Mouse (Mus musculus) intestine, embryonic 14.5 days (tissue): ENCODE measurements at regions not wholly inside any gene's neighbourhood (a gene's known extent, or its start where the extent isn't known, plus 50 kb on each side); places are given as distances from the start of the nearest gene placed in this dataset.

Source experiments
- ATAC-seq: fragments of 200-750 bp; cut with Nextera tagmentation; replicated peaks from 2 replicates; pipeline ENCODE4 v1.8.0; 2017; ENCODE audit warnings: low read depth, moderate number of reproducible peaks, moderate TSS enrichment, moderate library complexity; ENCODE audit not compliant: low FRiP score, low TSS enrichment
- DNase-seq: peaks from one replicate; pipeline ENCODE4 v3.0.0-alpha.2; 2018; ENCODE audit warnings: low spot score
- H3K27ac ChIP-seq: fragments of 300-500 bp; sonication (generic); 2 replicates; pipeline ENCODE4 v1.5.1; 2014; ENCODE audit warnings: low read depth, mild to moderate bottlenecking, control low read depth
- H3K27me3 ChIP-seq: fragments of 300-500 bp; sonication (generic); replicated peaks from 2 replicates; pipeline ENCODE4 v1.6.1; 2014; ENCODE audit warnings: low read length, control low read depth; ENCODE audit not compliant: control insufficient read depth, insufficient read depth
- H3K36me3 ChIP-seq: fragments of 300-500 bp; sonication (generic); 2 replicates; pipeline ENCODE4 v1.6.1; 2014; ENCODE audit warnings: low read length, control low read depth; ENCODE audit not compliant: control insufficient read depth, insufficient read depth
- H3K4me1 ChIP-seq: fragments of 300-500 bp; sonication (generic); replicated peaks from 2 replicates; pipeline ENCODE4 v1.6.1; 2014; ENCODE audit warnings: low read length, control low read depth, mixed read lengths; ENCODE audit not compliant: control insufficient read depth, insufficient read depth
- H3K4me2 ChIP-seq: fragments of 300-500 bp; sonication (generic); 2 replicates; pipeline ENCODE4 v1.6.1; 2014; ENCODE audit warnings: low read length
- H3K4me3 ChIP-seq: fragments of 300-500 bp; sonication (generic); 2 replicates; pipeline ENCODE4 v1.5.1; 2014; ENCODE audit warnings: low read depth, low read length, control low read depth, mixed read lengths
- H3K9ac ChIP-seq: fragments of 300-500 bp; sonication (generic); 2 replicates; pipeline ENCODE4 v1.6.1; 2014; ENCODE audit warnings: mild to moderate bottlenecking, low read length
- H3K9me3 ChIP-seq: fragments of 300-500 bp; sonication (generic); 2 replicates; pipeline ENCODE4 v1.6.1; 2016; ENCODE audit warnings: low read length, control low read depth; ENCODE audit not compliant: control insufficient read depth
- WGBS: fragments of 180-500 bp; shearing (Covaris S2); extraction: QIAGEN DNeasy Blood & Tissue Kit; methylation state at CpG from one replicate; pipeline ENCODE4 v1.1.7; 2014; 5-methylcytosine and 5-hydroxymethylcytosine counted together

GRCm38 (mm10) chr13:55893154-55894018 lies 57.4 kb upstream of the Pitx1 start:
- WGBS, result 67% methylated on average over 25 of the region's 25 CpGs
- no peak for DNase-seq
- Histone ChIP-seq H3K4me3 (no peak overlapping the region), H3K27ac (no peak overlapping the region), H3K9me3 (no peaks in the 10 kb centered on the region), H3K9ac (no peak overlapping the region), H3K4me2 (no peak overlapping the region), H3K36me3 (no peaks in the 10 kb centered on the region), H3K27me3 (no peaks in the 10 kb centered on the region), H3K4me1 (peaks cover 6% of the 10 kb centered on the region; the same call in 1 of the 2 replicates)
- no peak for ATAC-seq

GRCm38 (mm10) chr13:55892250-55892649 lies 56.3 kb upstream of the Pitx1 start:
- H3K4me2 ChIP-seq, result no peak overlapping the region
- 91% methylated on average over 3 of the region's 3 CpGs for WGBS
- ATAC-seq, result no peak
- no peak overlapping the region for H3K4me3 ChIP-seq
- no peak overlapping the region for H3K27ac ChIP-seq
- H3K27me3 ChIP-seq, result no peaks in the 10 kb centered on the region
- H3K36me3 ChIP-seq, result no peaks in the 10 kb centered on the region
- no peak overlapping the region for H3K9ac ChIP-seq
- no peak for DNase-seq
- H3K4me1 ChIP-seq, result no peaks in the 10 kb centered on the region
- H3K9me3 ChIP-seq, result no peaks in the 10 kb centered on the region

DNA sequence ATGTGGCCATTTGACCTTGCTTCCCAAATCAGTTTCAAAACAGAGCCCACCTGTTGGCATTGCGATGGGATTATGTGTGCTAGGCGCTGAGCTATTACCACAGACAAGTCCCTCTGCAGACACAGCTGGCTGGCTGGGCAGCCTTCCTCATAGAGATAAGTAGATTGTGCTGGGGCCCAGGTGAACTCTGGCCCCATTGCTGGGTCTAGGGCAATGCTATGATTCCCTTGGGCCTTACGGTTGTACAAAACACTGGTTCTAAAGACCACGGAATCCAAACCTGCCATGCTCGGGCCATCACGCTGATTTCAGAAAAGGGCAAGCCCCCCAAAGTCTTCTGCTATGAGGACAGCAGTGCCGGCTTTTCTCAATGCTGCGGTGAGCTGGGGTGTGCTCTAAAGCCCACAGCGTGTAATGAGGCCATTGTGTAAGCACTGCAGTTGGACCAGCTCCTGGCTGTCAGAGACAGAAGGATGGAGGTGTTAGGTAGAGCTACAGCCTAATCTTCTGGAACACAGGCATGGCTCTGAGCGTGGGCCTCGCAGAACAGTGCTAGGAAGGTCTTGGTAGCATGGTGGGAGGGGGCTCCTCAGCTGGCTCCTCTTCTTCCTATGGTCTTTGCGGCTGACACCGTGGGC lies 51.2 kb upstream of the Pitx1 start:
- Histone ChIP-seq H3K4me2 (no peak overlapping the region), H3K9me3 (no peaks in the 10 kb centered on the region), H3K4me3 (no peak overlapping the region), H3K36me3 (no peaks in the 10 kb centered on the region), H3K27ac (no peak overlapping the region), H3K9ac (no peak overlapping the region), H3K27me3 (no peaks in the 10 kb centered on the region), H3K4me1 (peaks cover 1% of the 10 kb centered on the region; the same call in 1 of the 2 replicates)
- ATAC-seq, result no peak
- 84% methylated on average over 13 of the region's 13 CpGs for WGBS
- DNase-seq, result no peak
